Mouse (Mus musculus): ENCODE data around the gene 1700016H13Rik.

DNA sequence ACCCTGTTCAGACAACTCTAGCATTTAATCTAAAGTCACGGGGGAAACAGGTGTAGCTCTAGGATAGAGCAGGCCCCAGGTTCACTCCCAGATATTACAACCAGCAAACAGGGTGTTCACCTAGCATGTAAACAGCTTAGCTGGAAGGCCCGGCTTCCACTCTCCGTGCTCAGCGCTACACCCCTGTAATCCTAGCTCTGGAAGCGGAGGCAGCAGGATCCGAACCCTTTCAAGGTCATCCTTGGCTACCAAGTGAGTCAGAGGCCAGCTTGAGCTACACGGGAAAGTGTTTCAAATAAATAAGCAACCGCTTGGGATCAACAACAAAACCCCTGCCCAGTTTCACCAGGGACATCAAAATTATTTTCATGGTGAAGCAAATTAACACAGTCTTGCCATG is 34.4 kb upstream of the 1700016H13Rik start:
- TF ChIP-seq EP300 (IDR thresholded peaks at IDR 0.05): no peak
- TF ChIP-seq CTCF (IDR thresholded peaks at IDR 0.05): no peak
